Mouse (Mus musculus) CD4-positive helper T cell, adult 2 months (primary cell): ENCODE results near the gene Ldlrad1.

ENCODE experiments used
- DNase-seq: peaks from one replicate; pipeline ENCODE4 v3.0.0-alpha.2; 2012; ENCODE audit warnings: low read depth, missing footprints, low spot score

Ldlrad1 gene

GRCm38 (mm10) chr4:107260001-107260400, 51.0 kb downstream of the Ldlrad1 start:
- peak; percentile 55 for DNase-seq
